Mouse (Mus musculus): Measurements from ENCODE around the gene Atp5g3. TPM values are rescaled to one million over a fixed set of nuclear protein-coding genes. Genes with fewer than 3 reads are reported as not detected.

The Atp5g3 gene
- 713 and 723 TPM in 2 replicates for polyA plus RNA-seq (2015; fragmentation: Nextera tagmentation; extraction: Ambion mirVana)

DNA sequence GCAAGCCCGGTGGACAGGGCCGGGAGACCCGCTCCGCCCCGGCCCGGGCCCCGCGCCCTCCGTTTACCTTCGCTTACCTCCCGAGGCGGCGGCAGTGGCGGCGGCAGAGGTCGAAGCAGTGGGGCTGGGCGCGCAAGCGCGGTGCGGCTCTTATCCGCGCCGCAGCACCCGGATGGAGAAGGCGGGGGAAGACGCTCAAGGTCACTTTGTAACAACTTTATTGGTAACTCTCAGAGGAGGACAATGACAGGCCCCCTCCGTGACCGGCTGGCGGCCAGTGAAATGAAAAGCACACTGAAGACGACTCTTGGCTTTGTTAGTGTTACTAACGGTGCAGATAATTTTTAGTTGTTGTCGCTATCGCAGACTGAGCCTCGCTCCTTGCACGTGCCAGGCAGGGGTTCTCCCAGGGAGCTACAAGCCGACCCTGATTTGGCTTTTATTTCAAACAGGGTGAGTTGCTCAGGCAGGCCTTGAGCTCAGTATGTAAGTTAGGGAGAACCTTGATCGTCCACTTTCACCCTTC lies at the start of gene Atp5g3:
Atp5g3 (minus strand) TSS at position 152 of the 526 bp plus-strand sequence.
- Histone ChIP-seq H3K4me2 (ENCODE audit: low read depth, low read length) (peak within 1 kb of the TSS; percentile 77), H3K9me3 (replicated peaks; ENCODE audit: control insufficient read depth, low read length) (no peaks in the 10 kb centered on the region), H3K9ac (ENCODE audit: low read depth, low read length) (peak within 1 kb of the TSS; percentile 100), H3K4me1 (ENCODE audit: control insufficient read depth, low read depth, low read length) (peaks cover 9% of the 10 kb centered on the region), H3K27me3 (ENCODE audit: control insufficient read depth, insufficient read depth, low read depth, low read length) (no peaks in the 10 kb centered on the region), H3K36me3 (ENCODE audit: control insufficient read depth, insufficient read depth) (peaks cover 26% of the 10 kb centered on the region), H3K4me3 (ENCODE audit: low read depth, low read length) (peak within 1 kb of the TSS; percentile 98), H3K27ac (ENCODE audit: low read length) (peak within 1 kb of the TSS; percentile 94)
- under 1% methylated on average over 38 of the region's 38 CpGs for WGBS (ENCODE audit: insufficient replicate concordance)
- peak; percentile 93 for ATAC-seq (ENCODE audit: low read depth)

DNA sequence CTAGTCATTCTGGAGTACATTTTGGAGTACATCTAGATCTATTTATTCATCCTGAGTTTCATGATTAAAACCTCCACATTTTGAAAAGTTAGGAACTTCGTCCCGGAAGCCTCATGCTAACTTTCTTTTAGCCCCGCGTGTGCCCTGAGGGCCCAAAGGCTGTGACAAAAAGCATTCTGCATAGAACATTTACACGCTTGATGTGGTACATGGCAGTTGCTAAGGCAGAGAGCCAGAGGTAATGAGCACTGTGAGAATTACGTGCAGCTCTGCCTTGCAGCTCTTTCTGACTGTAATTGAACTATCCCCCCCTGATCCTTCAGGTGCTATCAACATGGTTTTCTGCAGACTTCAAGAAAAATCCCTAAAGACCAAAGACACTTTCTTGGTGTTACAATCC lies 47.2 kb upstream of the Atp5g3 start:
- Histone ChIP-seq H3K27me3 (ENCODE audit: control insufficient read depth, insufficient read depth, low read depth, low read length) (no peaks in the 10 kb centered on the region), H3K4me3 (ENCODE audit: low read depth, low read length) (no peak overlapping the region), H3K27ac (ENCODE audit: low read length) (no peak overlapping the region), H3K4me1 (ENCODE audit: control insufficient read depth, low read depth, low read length) (no peaks in the 10 kb centered on the region), H3K4me2 (ENCODE audit: low read depth, low read length) (no peak overlapping the region), H3K9me3 (replicated peaks; ENCODE audit: control insufficient read depth, low read length) (no peaks in the 10 kb centered on the region), H3K9ac (ENCODE audit: low read depth, low read length) (no peak overlapping the region), H3K36me3 (ENCODE audit: control insufficient read depth, insufficient read depth) (no peaks in the 10 kb centered on the region)
- WGBS (ENCODE audit: insufficient replicate concordance), result 75% methylated on average over 6 of the region's 6 CpGs
- ATAC-seq (ENCODE audit: low read depth), result no peak

DNA sequence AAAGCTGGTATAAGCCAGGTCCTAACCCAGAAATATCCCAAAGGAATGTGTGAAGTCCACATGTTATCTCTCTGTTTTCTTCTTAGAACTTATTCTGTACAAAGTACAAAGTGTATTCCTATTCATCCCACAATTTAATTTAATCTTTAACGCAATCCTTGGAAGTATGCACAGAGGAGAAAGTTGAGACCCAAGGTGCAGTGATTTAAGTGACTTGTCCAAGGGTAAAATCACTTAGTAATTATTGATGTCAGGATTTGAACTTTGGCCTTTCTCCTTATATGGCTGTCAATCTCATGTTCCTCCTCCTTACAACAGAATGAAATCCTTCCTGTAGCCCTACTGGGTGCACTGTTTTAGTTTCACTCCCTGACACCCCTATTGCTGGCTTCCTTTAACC lies 42.5 kb upstream of the Atp5g3 start:
- no peaks in the 10 kb centered on the region for H3K9me3 ChIP-seq (replicated peaks; ENCODE audit: control insufficient read depth, low read length)
- no peak overlapping the region for H3K27ac ChIP-seq (ENCODE audit: low read length)
- H3K4me3 ChIP-seq (ENCODE audit: low read depth, low read length), result no peak overlapping the region
- H3K27me3 ChIP-seq (ENCODE audit: control insufficient read depth, insufficient read depth, low read depth, low read length), result no peaks in the 10 kb centered on the region
- WGBS (ENCODE audit: insufficient replicate concordance), result 77% methylated on average over 1 of the region's 1 CpGs
- no peaks in the 10 kb centered on the region for H3K4me1 ChIP-seq (ENCODE audit: control insufficient read depth, low read depth, low read length)
- H3K4me2 ChIP-seq (ENCODE audit: low read depth, low read length), result no peak overlapping the region
- no peak overlapping the region for H3K9ac ChIP-seq (ENCODE audit: low read depth, low read length)
- no peak for ATAC-seq (ENCODE audit: low read depth)
- H3K36me3 ChIP-seq (ENCODE audit: control insufficient read depth, insufficient read depth), result no peaks in the 10 kb centered on the region

DNA sequence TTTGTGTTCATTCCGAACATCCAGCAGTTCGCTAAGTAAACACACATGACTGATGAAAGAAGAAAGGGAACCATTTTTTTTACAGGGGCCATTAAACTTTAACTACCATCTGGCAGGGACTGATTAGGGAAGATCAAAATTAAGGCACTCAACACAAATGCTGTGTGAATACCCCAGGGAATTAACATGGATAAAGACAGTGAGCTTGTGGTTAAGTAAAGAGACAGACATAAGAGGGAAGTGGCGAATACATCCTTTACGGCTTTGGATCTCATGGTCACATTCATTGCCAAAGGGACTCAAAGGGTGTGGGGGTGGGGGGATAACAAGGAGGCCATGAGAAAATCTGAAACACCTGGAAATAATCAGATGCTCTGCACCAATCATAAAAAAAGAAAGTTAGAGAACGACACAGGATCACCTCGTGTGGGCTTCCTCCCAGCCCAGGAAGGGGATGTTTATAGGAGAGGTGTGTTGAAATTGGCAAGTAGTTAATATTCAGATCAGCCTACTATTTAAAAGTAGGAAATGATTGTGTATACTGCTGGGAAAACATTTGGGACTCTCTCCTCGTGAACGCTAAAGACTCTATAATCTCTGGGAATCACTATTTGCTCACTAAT lies 41.6 kb upstream of the Atp5g3 start:
- Histone ChIP-seq H3K4me1 (ENCODE audit: control insufficient read depth, low read depth, low read length) (no peaks in the 10 kb centered on the region), H3K9me3 (replicated peaks; ENCODE audit: control insufficient read depth, low read length) (no peaks in the 10 kb centered on the region), H3K36me3 (ENCODE audit: control insufficient read depth, insufficient read depth) (no peaks in the 10 kb centered on the region), H3K4me2 (ENCODE audit: low read depth, low read length) (no peak overlapping the region), H3K27me3 (ENCODE audit: control insufficient read depth, insufficient read depth, low read depth, low read length) (no peaks in the 10 kb centered on the region), H3K27ac (ENCODE audit: low read length) (no peak overlapping the region), H3K9ac (ENCODE audit: low read depth, low read length) (no peak overlapping the region), H3K4me3 (ENCODE audit: low read depth, low read length) (no peak overlapping the region)
- no peak for ATAC-seq (ENCODE audit: low read depth)
- 48% methylated on average over 8 of the region's 8 CpGs for WGBS (ENCODE audit: insufficient replicate concordance)

DNA sequence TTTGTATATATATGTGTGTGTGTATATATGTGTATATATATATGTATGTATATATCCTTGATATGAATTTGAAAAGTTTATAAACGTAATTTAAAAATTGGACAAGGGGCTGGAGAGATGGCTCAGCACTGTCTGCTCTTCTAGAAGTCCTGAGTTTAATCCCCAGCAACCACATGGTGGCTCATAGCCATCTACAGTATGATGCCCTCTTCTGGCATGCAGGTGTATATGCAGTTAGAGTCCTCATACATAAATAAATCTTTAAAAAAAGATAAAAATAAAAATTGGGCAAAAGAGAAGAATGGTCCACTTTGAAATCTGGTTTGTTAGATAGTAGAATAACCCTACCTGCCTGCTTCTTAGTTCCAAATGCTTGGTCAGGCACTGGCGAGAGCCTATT lies 36.2 kb upstream of the Atp5g3 start:
- Histone ChIP-seq H3K4me1 (ENCODE audit: control insufficient read depth, low read depth, low read length) (no peaks in the 10 kb centered on the region), H3K4me3 (ENCODE audit: low read depth, low read length) (no peak overlapping the region), H3K9ac (ENCODE audit: low read depth, low read length) (no peak overlapping the region), H3K4me2 (ENCODE audit: low read depth, low read length) (no peak overlapping the region), H3K9me3 (replicated peaks; ENCODE audit: control insufficient read depth, low read length) (no peaks in the 10 kb centered on the region), H3K27ac (ENCODE audit: low read length) (no peak overlapping the region), H3K27me3 (ENCODE audit: control insufficient read depth, insufficient read depth, low read depth, low read length) (no peaks in the 10 kb centered on the region), H3K36me3 (ENCODE audit: control insufficient read depth, insufficient read depth) (no peaks in the 10 kb centered on the region)
- 58% methylated on average over 2 of the region's 2 CpGs for WGBS (ENCODE audit: insufficient replicate concordance)
- ATAC-seq (ENCODE audit: low read depth), result no peak

DNA sequence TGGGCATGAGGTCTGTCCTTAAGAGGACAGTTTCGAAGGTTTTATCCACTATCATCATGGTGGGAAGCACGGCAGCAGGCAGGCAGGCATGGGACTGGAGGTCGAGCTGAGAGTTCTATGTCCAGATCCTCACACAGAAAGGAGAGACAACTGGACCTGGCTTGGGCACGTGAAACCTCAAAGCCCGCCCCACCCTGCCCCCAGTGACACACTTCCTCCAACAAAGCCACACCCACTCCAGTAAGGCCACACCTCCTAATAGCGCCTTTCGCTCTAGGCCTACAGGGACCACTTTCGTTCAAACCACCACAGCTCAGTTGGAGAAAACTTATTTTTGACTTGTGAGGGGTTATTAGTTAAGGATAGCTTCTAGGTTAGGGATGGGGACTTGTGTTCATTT lies 32.6 kb upstream of the Atp5g3 start:
- Histone ChIP-seq H3K4me1 (ENCODE audit: control insufficient read depth, low read depth, low read length) (no peaks in the 10 kb centered on the region), H3K9me3 (replicated peaks; ENCODE audit: control insufficient read depth, low read length) (no peaks in the 10 kb centered on the region), H3K27ac (ENCODE audit: low read length) (no peak overlapping the region), H3K4me3 (ENCODE audit: low read depth, low read length) (no peak overlapping the region), H3K9ac (ENCODE audit: low read depth, low read length) (no peak overlapping the region), H3K36me3 (ENCODE audit: control insufficient read depth, insufficient read depth) (no peaks in the 10 kb centered on the region), H3K27me3 (ENCODE audit: control insufficient read depth, insufficient read depth, low read depth, low read length) (no peaks in the 10 kb centered on the region), H3K4me2 (ENCODE audit: low read depth, low read length) (no peak overlapping the region)
- ATAC-seq (ENCODE audit: low read depth), result no peak
- WGBS (ENCODE audit: insufficient replicate concordance), result 73% methylated on average over 8 of the region's 8 CpGs

DNA sequence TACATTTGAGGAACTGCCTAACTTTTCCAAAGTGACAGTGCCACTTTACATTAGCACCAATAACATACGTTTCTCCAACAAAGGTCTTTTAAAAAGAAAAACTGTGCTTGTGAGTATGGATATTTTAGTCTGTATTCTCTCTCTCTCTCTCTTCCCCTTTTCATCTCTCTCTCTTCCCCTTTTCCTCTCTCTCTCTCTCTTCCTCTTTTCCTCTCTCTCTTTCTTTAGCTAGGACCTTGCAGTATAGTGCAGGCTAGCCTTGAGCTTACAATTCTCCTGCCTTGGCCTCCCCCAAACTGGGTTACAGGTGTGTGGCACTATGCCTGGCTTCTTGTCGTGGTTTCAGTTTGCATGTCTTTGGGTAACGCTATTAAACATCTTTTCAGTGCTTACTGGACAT lies 31.7 kb upstream of the Atp5g3 start:
- Histone ChIP-seq H3K36me3 (ENCODE audit: control insufficient read depth, insufficient read depth) (no peaks in the 10 kb centered on the region), H3K9me3 (replicated peaks; ENCODE audit: control insufficient read depth, low read length) (no peaks in the 10 kb centered on the region), H3K4me2 (ENCODE audit: low read depth, low read length) (no peak overlapping the region), H3K27me3 (ENCODE audit: control insufficient read depth, insufficient read depth, low read depth, low read length) (no peaks in the 10 kb centered on the region), H3K27ac (ENCODE audit: low read length) (no peak overlapping the region), H3K4me1 (ENCODE audit: control insufficient read depth, low read depth, low read length) (no peaks in the 10 kb centered on the region), H3K4me3 (ENCODE audit: low read depth, low read length) (no peak overlapping the region), H3K9ac (ENCODE audit: low read depth, low read length) (no peak overlapping the region)
- 55% methylated on average over 3 of the region's 3 CpGs for WGBS (ENCODE audit: insufficient replicate concordance)
- ATAC-seq (ENCODE audit: low read depth), result no peak

DNA sequence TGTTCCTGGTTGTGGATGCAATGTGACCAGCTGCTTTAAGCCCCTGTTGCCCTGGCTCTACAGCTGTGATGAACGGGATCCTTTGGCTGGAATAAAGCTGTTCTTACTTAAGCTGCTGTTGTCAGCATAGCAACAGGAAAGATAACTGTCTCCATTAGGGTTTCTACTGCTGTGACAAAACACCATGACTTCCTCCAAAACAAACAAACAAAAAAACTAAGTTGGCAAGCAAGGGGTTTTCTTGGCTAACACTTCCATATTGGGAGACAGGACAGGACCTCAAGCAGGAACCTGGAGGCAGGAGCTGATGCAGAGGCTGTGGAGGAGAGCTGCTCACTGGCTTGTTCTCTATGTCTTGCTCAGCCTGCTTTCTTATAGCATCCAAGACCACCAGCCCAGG lies 30.2 kb upstream of the Atp5g3 start:
- Histone ChIP-seq H3K9me3 (replicated peaks; ENCODE audit: control insufficient read depth, low read length) (no peaks in the 10 kb centered on the region), H3K4me2 (ENCODE audit: low read depth, low read length) (no peak overlapping the region), H3K4me3 (ENCODE audit: low read depth, low read length) (no peak overlapping the region), H3K4me1 (ENCODE audit: control insufficient read depth, low read depth, low read length) (no peaks in the 10 kb centered on the region), H3K27ac (ENCODE audit: low read length) (no peak overlapping the region), H3K27me3 (ENCODE audit: control insufficient read depth, insufficient read depth, low read depth, low read length) (no peaks in the 10 kb centered on the region), H3K9ac (ENCODE audit: low read depth, low read length) (no peak overlapping the region), H3K36me3 (ENCODE audit: control insufficient read depth, insufficient read depth) (no peaks in the 10 kb centered on the region)
- 43% methylated on average over 1 of the region's 1 CpGs for WGBS (ENCODE audit: insufficient replicate concordance)
- ATAC-seq (ENCODE audit: low read depth), result no peak

DNA sequence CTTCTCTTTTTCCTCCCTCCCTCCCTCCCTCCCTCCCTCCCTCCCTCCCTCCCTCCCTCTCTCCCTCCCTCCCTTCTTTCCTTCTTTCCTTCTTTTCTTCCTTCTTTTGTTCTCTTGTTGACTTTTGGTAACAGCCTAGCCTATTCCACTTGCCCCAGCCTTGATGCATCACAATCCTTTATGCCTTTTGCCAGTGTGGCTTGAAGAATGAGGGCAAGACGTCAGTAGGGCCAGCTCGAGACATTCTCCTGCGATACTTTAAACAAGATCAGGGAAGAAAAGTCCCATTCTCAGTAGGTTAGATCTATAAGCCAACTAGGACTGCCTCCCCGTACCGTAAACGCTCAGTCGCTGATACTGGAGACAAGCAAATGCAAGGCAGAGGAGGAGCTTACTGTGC lies 29.3 kb upstream of the Atp5g3 start:
- ATAC-seq (ENCODE audit: low read depth), result no peak
- no peak overlapping the region for H3K4me3 ChIP-seq (ENCODE audit: low read depth, low read length)
- WGBS (ENCODE audit: insufficient replicate concordance), result 67% methylated on average over 7 of the region's 7 CpGs

More for the DNA sequence above, 29.3 kb upstream of the Atp5g3 start:
- no peak overlapping the region for H3K9ac ChIP-seq (ENCODE audit: low read depth, low read length)
- H3K4me1 ChIP-seq (ENCODE audit: control insufficient read depth, low read depth, low read length), result no peaks in the 10 kb centered on the region
- no peak overlapping the region for H3K27ac ChIP-seq (ENCODE audit: low read length)
- no peaks in the 10 kb centered on the region for H3K27me3 ChIP-seq (ENCODE audit: control insufficient read depth, insufficient read depth, low read depth, low read length)
- no peaks in the 10 kb centered on the region for H3K9me3 ChIP-seq (replicated peaks; ENCODE audit: control insufficient read depth, low read length)
- H3K36me3 ChIP-seq (ENCODE audit: control insufficient read depth, insufficient read depth), result no peaks in the 10 kb centered on the region
- H3K4me2 ChIP-seq (ENCODE audit: low read depth, low read length), result no peak overlapping the region
